Mouse (Mus musculus) CD4-positive, CD25-positive, alpha-beta regulatory T cell, adult 2 months (primary cell): ENCODE measurements around the gene Ifngr1.

Experiments used
- DNase-seq: peaks from one replicate; pipeline ENCODE4 v3.0.0-alpha.2; 2012; ENCODE audit warnings: low read depth, low spot score

The Ifngr1 gene

DNA sequence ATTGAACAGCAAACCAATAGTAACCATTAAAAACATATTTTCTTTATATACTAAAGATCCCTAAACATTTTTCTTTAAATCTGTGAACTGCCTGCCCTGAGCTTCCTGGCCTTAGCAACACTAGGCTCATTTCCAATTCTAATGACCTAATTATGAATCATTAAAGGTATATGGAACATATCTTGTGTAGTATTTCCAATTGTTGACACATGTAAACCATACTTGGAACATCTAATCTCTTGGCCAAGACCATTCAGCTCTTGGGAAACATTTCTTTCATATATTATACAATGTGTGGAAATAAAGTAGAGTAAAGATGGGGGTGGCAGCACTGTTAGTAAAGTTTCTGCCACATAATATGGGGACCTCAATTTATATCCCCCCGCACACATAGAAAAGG lies 47.9 kb downstream of the Ifngr1 start:
- no peak for DNase-seq

GRCm38 (mm10) chr10:19645119-19645518 lies 53.4 kb downstream of the Ifngr1 start:
- DNase-seq: no peak

DNA sequence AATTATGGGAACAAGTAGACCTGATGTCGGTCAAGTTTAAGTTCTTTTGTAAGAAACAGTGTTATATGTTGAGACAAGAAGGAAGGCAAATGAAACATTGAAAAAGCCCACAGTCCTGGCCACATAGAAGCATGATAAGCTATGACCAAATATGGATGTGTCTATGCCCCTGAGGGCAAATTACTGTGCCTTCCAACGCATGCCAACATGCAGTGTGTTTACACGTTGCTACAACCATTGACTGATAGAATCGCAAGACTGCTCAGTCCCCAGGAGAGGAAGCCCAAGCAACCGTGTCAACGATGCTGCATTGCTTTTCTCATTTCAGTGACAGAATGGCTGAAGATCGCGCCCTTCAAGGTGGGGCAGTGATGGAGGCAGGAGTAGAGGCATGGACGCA lies 65.7 kb downstream of the Ifngr1 start:
- no peak for DNase-seq
